Mouse (Mus musculus) embryonic facial prominence, embryonic 11.5 days (tissue): ENCODE measurements around the gene Cnot10. TPM values are rescaled to one million over a fixed set of nuclear protein-coding genes. Genes with fewer than 3 reads are reported as not detected.

Experiments used
- ATAC-seq: fragments of 200-750 bp; cut with Nextera tagmentation; replicated peaks from 2 replicates; pipeline ENCODE4 v1.8.0; 2017; ENCODE audit warnings: low read depth; ENCODE audit not compliant: insufficient number of reproducible peaks, low FRiP score, low TSS enrichment
- DNase-seq: peaks from one replicate; pipeline ENCODE4 v3.0.0-alpha.2; 2015; ENCODE audit warnings: low spot score
- H3K27ac ChIP-seq: fragments of 300-500 bp; sonication (generic); replicated peaks from 2 replicates; pipeline ENCODE4 v1.5.1; 2014; ENCODE audit warnings: mild to moderate bottlenecking, low read depth, low read length, control low read depth
- H3K27me3 ChIP-seq: fragments of 300-500 bp; sonication (generic); 2 replicates; pipeline ENCODE4 v1.6.1; 2014; ENCODE audit warnings: mild to moderate bottlenecking, low read length, moderate library complexity, mixed read lengths; ENCODE audit not compliant: control insufficient read depth, insufficient read depth
- H3K36me3 ChIP-seq: fragments of 300-500 bp; sonication (generic); replicated peaks from 2 replicates; pipeline ENCODE4 v1.6.1; 2014; ENCODE audit warnings: low read depth, mild to moderate bottlenecking, low read length, moderate library complexity, mixed read lengths; ENCODE audit not compliant: control insufficient read depth, insufficient read depth
- H3K4me1 ChIP-seq: fragments of 300-500 bp; sonication (generic); 2 replicates; pipeline ENCODE4 v1.6.1; 2014; ENCODE audit warnings: low read length, mixed read lengths; ENCODE audit not compliant: control insufficient read depth, insufficient read depth
- H3K4me2 ChIP-seq: fragments of 300-500 bp; sonication (generic); 2 replicates; pipeline ENCODE4 v1.6.1; 2014; ENCODE audit warnings: low read depth, mild to moderate bottlenecking, control low read depth, low read length, moderate library complexity
- H3K4me3 ChIP-seq: fragments of 300-500 bp; sonication (generic); 2 replicates; pipeline ENCODE4 v1.5.1; 2014; ENCODE audit warnings: low read depth, low read length, control low read depth
- H3K9ac ChIP-seq: fragments of 300-500 bp; sonication (generic); replicated peaks from 2 replicates; pipeline ENCODE4 v1.6.1; 2014; ENCODE audit warnings: mild to moderate bottlenecking, control low read depth, low read length
- H3K9me3 ChIP-seq: fragments of 300-500 bp; sonication (generic); replicated peaks from 2 replicates; pipeline ENCODE4 v1.6.1; 2016; ENCODE audit warnings: mild to moderate bottlenecking, low read length, inconsistent platforms, mixed read lengths; ENCODE audit not compliant: control insufficient read depth
- WGBS: fragments of 180-500 bp; shearing (Covaris S2); extraction: QIAGEN DNeasy Blood & Tissue Kit; methylation state at CpG from one replicate; pipeline ENCODE4 v1.1.7; 2014; 5-methylcytosine and 5-hydroxymethylcytosine counted together
- polyA plus RNA-seq: library from polyadenylated mRNA; unstranded; fragments of >200 nt; fragmentation: Nextera tagmentation; extraction: Ambion mirVana; gene quantifications from 2 replicates; pipeline ENCODE4 v1.2.1, GENCODE M21; 2014

The Cnot10 gene
- polyA plus RNA-seq, 1 experiment from 2014 or later = 76.4 TPM

GRCm38 (mm10) chr9:114678576-114678975 is 38.6 kb upstream of the Cnot10 start:
- no peaks in the 10 kb centered on the region for H3K27me3 ChIP-seq
- H3K9me3 ChIP-seq = no peaks in the 10 kb centered on the region
- no peak overlapping the region for H3K9ac ChIP-seq
- H3K36me3 ChIP-seq = no peaks in the 10 kb centered on the region
- H3K4me2 ChIP-seq = no peak overlapping the region
- no peak for ATAC-seq
- WGBS = 85% methylated on average over 5 of the region's 5 CpGs
- H3K4me1 ChIP-seq = no peaks in the 10 kb centered on the region
- H3K27ac ChIP-seq = no peak overlapping the region
- DNase-seq = no peak
- no peak overlapping the region for H3K4me3 ChIP-seq

DNA sequence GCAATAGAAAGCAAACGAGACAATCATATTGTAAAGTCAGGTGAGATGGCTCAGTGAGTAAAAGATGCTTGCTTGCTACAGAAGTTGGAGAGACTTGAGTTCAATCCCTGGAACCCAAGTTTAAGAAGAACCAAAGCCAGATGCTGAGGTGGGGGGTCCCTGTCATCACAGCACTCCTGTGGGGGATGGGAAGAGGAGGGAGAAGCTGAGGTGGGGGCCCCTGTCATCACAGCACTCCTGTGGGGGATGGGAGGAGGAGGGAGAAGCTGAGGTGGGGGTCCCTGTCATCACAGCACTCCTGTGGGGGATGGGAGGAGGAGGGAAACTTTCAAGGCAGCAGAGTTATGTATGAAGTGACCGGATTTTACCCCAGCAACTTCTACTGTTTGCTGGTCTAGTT is 33.6 kb upstream of the Cnot10 start:
- ATAC-seq (no peak), DNase-seq (no peak)
- H3K27ac ChIP-seq = no peak overlapping the region
- 56% methylated on average over 2 of the region's 2 CpGs for whole genome bisulfite sequencing
- H3K36me3 ChIP-seq = no peaks in the 10 kb centered on the region
- H3K9me3 ChIP-seq = no peaks in the 10 kb centered on the region
- no peak overlapping the region for H3K4me2 ChIP-seq
- no peak overlapping the region for H3K4me3 ChIP-seq
- no peak overlapping the region for H3K9ac ChIP-seq
- no peaks in the 10 kb centered on the region for H3K27me3 ChIP-seq
- H3K4me1 ChIP-seq = no peaks in the 10 kb centered on the region

- peak; percentile 47 for DNase-seq
- H3K4me1 ChIP-seq = no peaks in the 10 kb centered on the region
- 0 out of 2 replicates have a peak, but pooled peaks have one; percentile 44 for ATAC-seq
- H3K9ac ChIP-seq = peak overlapping the region; percentile 56
- H3K36me3 ChIP-seq = no peaks in the 10 kb centered on the region
- peak overlapping the region; percentile 26 for H3K4me3 ChIP-seq
- peak overlapping the region; percentile 61 for H3K4me2 ChIP-seq
- no peaks in the 10 kb centered on the region for H3K27me3 ChIP-seq
- 5% methylated on average over 24 of the region's 24 CpGs for WGBS
- no peak overlapping the region for H3K27ac ChIP-seq
- H3K9me3 ChIP-seq = no peaks in the 10 kb centered on the region
Measured at GRCm38 (mm10) chr9:114672703-114673561, 32.9 kb upstream of the Cnot10 start.

- Histone ChIP-seq H3K27me3 (no peaks in the 10 kb centered on the region), H3K36me3 (no peaks in the 10 kb centered on the region), H3K27ac (no peak overlapping the region), H3K4me2 (no peak overlapping the region), H3K9ac (no peak overlapping the region), H3K4me3 (no peak overlapping the region), H3K4me1 (no peaks in the 10 kb centered on the region), H3K9me3 (no peaks in the 10 kb centered on the region)
- WGBS = 79% methylated on average over 1 of the region's 1 CpGs
- no peak for DNase-seq
- no peak for ATAC-seq
Measured at GRCm38 (mm10) chr9:114671946-114672345, 32.0 kb upstream of the Cnot10 start.

- Histone ChIP-seq H3K27ac (no peak overlapping the region), H3K36me3 (no peaks in the 10 kb centered on the region), H3K4me3 (no peak overlapping the region), H3K4me2 (no peak overlapping the region), H3K9me3 (no peaks in the 10 kb centered on the region), H3K4me1 (no peaks in the 10 kb centered on the region), H3K27me3 (no peaks in the 10 kb centered on the region), H3K9ac (no peak overlapping the region)
- DNase-seq (no peak), ATAC-seq (no peak)
- 83% methylated on average over 5 of the region's 5 CpGs for WGBS
Measured at GRCm38 (mm10) chr9:114669011-114669410, 29.0 kb upstream of the Cnot10 start.

- H3K27me3 ChIP-seq = no peaks in the 10 kb centered on the region
- no peak overlapping the region for H3K4me3 ChIP-seq
- no peak overlapping the region for H3K4me2 ChIP-seq
- H3K4me1 ChIP-seq = no peaks in the 10 kb centered on the region
- H3K27ac ChIP-seq = no peak overlapping the region
- H3K9me3 ChIP-seq = no peaks in the 10 kb centered on the region
- ATAC-seq (no peak), DNase-seq (no peak)
- WGBS = 78% methylated on average over 4 of the region's 4 CpGs
- no peaks in the 10 kb centered on the region for H3K36me3 ChIP-seq
- H3K9ac ChIP-seq = no peak overlapping the region
Measured at GRCm38 (mm10) chr9:114668047-114668446, 28.1 kb upstream of the Cnot10 start.

DNA sequence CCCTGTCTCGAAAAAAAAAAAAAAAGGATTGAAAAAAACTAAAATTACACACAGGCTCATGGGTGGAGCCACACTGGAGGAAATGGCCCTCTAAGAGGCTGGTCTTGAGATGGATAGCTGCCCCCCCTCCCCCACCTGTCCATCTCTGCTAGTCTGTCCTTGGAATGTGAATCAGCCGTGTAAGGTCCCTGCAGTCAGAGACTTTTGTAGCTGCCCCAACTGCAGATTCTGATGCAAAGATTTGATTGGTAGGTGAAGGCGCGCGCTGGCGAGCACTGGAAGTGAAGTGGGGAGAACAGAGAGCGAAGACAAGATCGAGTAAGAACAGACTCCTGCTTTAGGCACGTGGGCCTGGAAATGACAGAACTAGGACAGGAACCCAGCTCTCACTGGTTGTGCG is 26.9 kb upstream of the Cnot10 start:
- no peak for ATAC-seq
- no peak overlapping the region for H3K4me2 ChIP-seq

DNA sequence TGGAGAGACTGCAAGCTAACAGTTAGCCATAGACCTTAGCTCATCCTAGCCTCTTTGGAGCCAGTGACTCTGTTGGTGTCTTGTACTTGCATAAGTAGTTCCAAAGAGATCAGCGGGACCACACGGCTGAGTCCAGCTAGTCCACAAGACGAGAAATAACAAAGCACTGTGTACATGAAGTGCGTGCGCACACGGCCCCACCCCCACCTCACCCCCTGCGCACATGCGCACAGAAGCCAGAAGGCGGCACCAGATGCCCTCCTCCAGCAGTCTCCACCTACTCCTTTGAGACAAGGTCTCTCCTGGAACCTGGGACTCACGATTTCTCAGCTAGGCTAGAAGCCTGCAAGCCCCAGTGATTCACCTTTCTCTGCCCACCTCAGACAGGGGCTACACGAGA is 23.8 kb upstream of the Cnot10 start:
- H3K4me3 ChIP-seq = no peak overlapping the region
- no peak overlapping the region for H3K27ac ChIP-seq
- no peaks in the 10 kb centered on the region for H3K9me3 ChIP-seq
- no peaks in the 10 kb centered on the region for H3K27me3 ChIP-seq
- 88% methylated on average over 11 of the region's 11 CpGs for WGBS
- H3K4me1 ChIP-seq = no peaks in the 10 kb centered on the region
- DNase-seq (no peak), ATAC-seq (no peak)
- no peak overlapping the region for H3K9ac ChIP-seq
- no peak overlapping the region for H3K4me2 ChIP-seq
- H3K36me3 ChIP-seq = no peaks in the 10 kb centered on the region

More for the DNA sequence above, 26.9 kb upstream of the Cnot10 start:
- no peak overlapping the region for H3K9ac ChIP-seq
- DNase-seq = no peak
- H3K36me3 ChIP-seq = no peaks in the 10 kb centered on the region
- H3K27me3 ChIP-seq = no peaks in the 10 kb centered on the region
- WGBS = 86% methylated on average over 10 of the region's 10 CpGs
- H3K4me1 ChIP-seq = no peaks in the 10 kb centered on the region
- no peak overlapping the region for H3K27ac ChIP-seq
- H3K9me3 ChIP-seq = no peaks in the 10 kb centered on the region
- no peak overlapping the region for H3K4me3 ChIP-seq
